8 mouse cellular contexts compared by ENCODE assay signal in the genomic region with DNA sequence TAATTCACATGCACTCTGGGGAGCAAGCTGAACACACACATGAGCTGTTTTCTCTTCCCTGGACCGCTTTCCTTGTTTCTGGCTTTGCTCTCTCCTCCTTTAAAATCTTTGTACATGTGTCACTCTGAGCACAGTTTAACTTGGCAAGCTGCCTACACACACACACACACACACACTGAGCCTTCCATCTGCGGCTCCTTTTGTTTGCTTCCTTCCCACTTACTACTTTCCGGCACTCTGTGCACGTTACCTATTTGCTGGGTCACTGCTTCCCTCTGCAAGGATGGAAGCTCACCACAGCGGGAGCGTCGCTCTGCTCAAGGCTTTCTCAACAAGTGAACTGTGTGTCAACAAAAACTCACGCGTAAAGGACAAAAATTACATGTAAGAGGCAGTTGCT. TPM values are rescaled to one million over a fixed set of nuclear protein-coding genes. Genes with fewer than 3 reads are reported as not detected.
DNase-seq lines count a peak whose midpoint lies in the region; ATAC-seq lines count a peak whose summit lies in the region.

No protein-coding gene starts in this region.

- peaks cover 18% of the 10 kb centered on the region for H3K36me3 ChIP-seq in heart, embryonic 13.5 days
- no peaks in the 10 kb centered on the region for H3K36me3 ChIP-seq in forebrain, embryonic 16.5 days (ENCODE audit: control insufficient read depth, insufficient read depth)
- H3K36me3 ChIP-seq in midbrain, embryonic 11.5 days (ENCODE audit: control insufficient read depth, insufficient read depth, low read length) = no peaks in the 10 kb centered on the region

- no peak overlapping the region for H3K27ac ChIP-seq in heart, embryonic 13.5 days (replicated peaks)
- peak overlapping the region; percentile 68 for H3K27ac ChIP-seq in forebrain, embryonic 16.5 days (ENCODE audit: low read length)
- no peak overlapping the region for H3K27ac ChIP-seq in midbrain, embryonic 11.5 days (ENCODE audit: low read depth, low read length)

- no peaks in the 10 kb centered on the region for H3K27me3 ChIP-seq in heart, embryonic 13.5 days (replicated peaks)
- H3K27me3 ChIP-seq in forebrain, embryonic 16.5 days (replicated peaks; ENCODE audit: control insufficient read depth, insufficient read depth, low read length) = no peaks in the 10 kb centered on the region
- no peaks in the 10 kb centered on the region for H3K27me3 ChIP-seq in midbrain, embryonic 11.5 days (ENCODE audit: control insufficient read depth, insufficient read depth, low read length)

- H3K9me3 ChIP-seq in heart, embryonic 13.5 days = no peaks in the 10 kb centered on the region
- no peaks in the 10 kb centered on the region for H3K9me3 ChIP-seq in forebrain, embryonic 16.5 days (ENCODE audit: control insufficient read depth, low read length)
- no peaks in the 10 kb centered on the region for H3K9me3 ChIP-seq in midbrain, embryonic 11.5 days (ENCODE audit: control insufficient read depth, low read length)

- no peak for DNase-seq in heart, adult 18-20 months
- peak; percentile 36 for DNase-seq in adipocyte (ENCODE audit: low spot score)
- peak; percentile 22 to 66 for DNase-seq in layer of hippocampus, adult 18-20 months (ENCODE audit: low spot score in 2 of 2)
- no peak for DNase-seq in midbrain, embryonic 11.5 days (ENCODE audit: low spot score, missing footprints)
- DNase-seq in c-Kit-positive CD71-positive TER-119-positive erythroid progenitor cells, embryonic 14.5 days (ENCODE audit: low spot score) = no peak
- no peak for DNase-seq in ovary, postnatal 10 days (ENCODE audit: low spot score)

- H3K4me1 ChIP-seq in heart, embryonic 13.5 days = peaks cover 12% of the 10 kb centered on the region
- peaks cover 11% of the 10 kb centered on the region for H3K4me1 ChIP-seq in forebrain, embryonic 16.5 days (replicated peaks; ENCODE audit: control insufficient read depth, insufficient read depth, low read length)
- no peaks in the 10 kb centered on the region for H3K4me1 ChIP-seq in midbrain, embryonic 11.5 days (ENCODE audit: control insufficient read depth, insufficient read depth, low read length)

- H3K9ac ChIP-seq in heart, embryonic 13.5 days = no peak overlapping the region
- no peak overlapping the region for H3K9ac ChIP-seq in forebrain, embryonic 16.5 days (replicated peaks; ENCODE audit: low read depth, low read length)
- H3K9ac ChIP-seq in midbrain, embryonic 11.5 days (ENCODE audit: low read length) = no peak overlapping the region

- H3K4me2 ChIP-seq in heart, embryonic 13.5 days = peak overlapping the region; percentile 9; the same call in 1 of the 2 replicates
- H3K4me2 ChIP-seq in forebrain, embryonic 16.5 days (ENCODE audit: low read length) = peak overlapping the region; percentile 12; the same call in 1 of the 2 replicates
- H3K4me2 ChIP-seq in midbrain, embryonic 11.5 days = no peak overlapping the region

- H3K4me3 ChIP-seq in heart, embryonic 13.5 days = no peak overlapping the region
- H3K4me3 ChIP-seq in forebrain, embryonic 16.5 days (replicated peaks; ENCODE audit: low read length) = no peak overlapping the region
- no peak overlapping the region for H3K4me3 ChIP-seq in midbrain, embryonic 11.5 days (ENCODE audit: low read depth, low read length)

- ATAC-seq in heart, embryonic 13.5 days (ENCODE audit: extremely low read depth, insufficient number of reproducible peaks, low FRiP score, low TSS enrichment) = peak; percentile 31; the same call in 1 of the 2 replicates
- ATAC-seq in forebrain, embryonic 16.5 days = peak; percentile 91
- ATAC-seq in midbrain, embryonic 11.5 days (ENCODE audit: low FRiP score) = peak; percentile 82

- WGBS in heart, embryonic 13.5 days = 52% methylated on average over 9 of the region's 9 CpGs
- WGBS in forebrain, embryonic 16.5 days = 1% methylated on average over 9 of the region's 9 CpGs
- 63% methylated on average over 9 of the region's 9 CpGs for WGBS in midbrain, embryonic 11.5 days

RNA-seq across cellular contexts. Expression of a gene that starts 25.6 kb away (rescaled TPM):
- 0.13 and 0.24 TPM in 2 replicates for polyA plus RNA-seq in heart, embryonic 13.5 days (2015; fragmentation: Nextera tagmentation; extraction: Ambion mirVana)
- total RNA-seq in heart, adult 18-20 months (2021) = 1 to 10 TPM in 1 of 2 experiments, under 1 TPM in 1; 0.15 to 1.0 TPM
- not detected in 2 replicates for polyA plus RNA-seq in forebrain, embryonic 16.5 days (2015; fragmentation: Nextera tagmentation; extraction: Ambion mirVana)
- total RNA-seq in layer of hippocampus, adult 18-20 months (2021) = 1 to 10 TPM; 1.7 to 2.0 TPM
- polyA plus RNA-seq in midbrain, embryonic 11.5 days (2014; fragmentation: Nextera tagmentation; extraction: Ambion mirVana) = 0.04 and 0.06 TPM in 2 replicates

Comparison
In these comparisons a context has a peak if more than half of its experiments do, and no peak if none do; other contexts are left out.
1. ATAC-seq: peak in every context shown above with its lines; median percentile 91 in forebrain, embryonic 16.5 days; 82 in midbrain, embryonic 11.5 days; 31 in heart, embryonic 13.5 days.
2. DNase-seq: peak in adipocyte (single experiment) and layer of hippocampus, adult 18-20 months (2 of 2); none in heart, adult 18-20 months (0 of 2), midbrain, embryonic 11.5 days (single experiment), c-Kit-positive CD71-positive TER-119-positive erythroid progenitor cells, embryonic 14.5 days (single experiment) and ovary, postnatal 10 days (single experiment).